Mouse (Mus musculus): ENCODE measurements around the gene Tomm40.

DNA sequence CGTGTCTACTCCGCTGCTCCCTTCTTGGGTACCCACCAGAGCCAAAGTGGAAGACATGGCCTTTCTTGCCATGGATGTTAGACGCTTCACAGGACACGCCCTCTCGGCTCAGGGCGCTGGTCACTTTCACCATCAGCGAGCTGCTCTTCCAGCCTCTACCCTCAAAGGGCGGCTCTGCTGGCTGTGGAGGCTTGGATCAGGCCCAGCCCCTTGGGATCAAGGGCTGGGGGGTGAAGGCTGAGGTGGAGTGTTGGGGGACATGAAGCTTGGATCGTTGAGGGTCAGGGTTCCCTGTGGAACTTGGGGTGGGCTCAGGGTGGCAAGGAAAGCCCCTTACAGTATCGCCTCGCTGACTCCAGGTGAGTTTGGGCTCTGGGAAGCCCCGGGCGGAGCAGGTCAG is 43.4 kb upstream of the Tomm40 start:
- TF ChIP-seq GATA1 (IDR thresholded peaks at IDR 0.05; ENCODE audit: low read length) (no peak), TAL1 (IDR thresholded peaks at IDR 0.05; ENCODE audit: low read length) (no peak)

All from erythroblast, embryonic 14.5 days (primary cell).